Mouse (Mus musculus) cerebellum, postnatal 25 days (tissue): ENCODE measurements around the gene Fbxo41.
"Not testable (repeated sequence)": the region's sequence is repeated elsewhere in the genome, so short reads cannot be mapped to it uniquely, and the experiment has no call there.

Experiments
- DNase-seq, 2 experiments: peaks; one replicate each; pipeline ENCODE4 v3.0.0; 2021; ENCODE audit warnings: mixed read lengths in 2 of 2

Gene Fbxo41

GRCm38 (mm10) chr6:85490252-85490651, 12.5 kb downstream of the Fbxo41 start:
- no peak for DNase-seq

DNA sequence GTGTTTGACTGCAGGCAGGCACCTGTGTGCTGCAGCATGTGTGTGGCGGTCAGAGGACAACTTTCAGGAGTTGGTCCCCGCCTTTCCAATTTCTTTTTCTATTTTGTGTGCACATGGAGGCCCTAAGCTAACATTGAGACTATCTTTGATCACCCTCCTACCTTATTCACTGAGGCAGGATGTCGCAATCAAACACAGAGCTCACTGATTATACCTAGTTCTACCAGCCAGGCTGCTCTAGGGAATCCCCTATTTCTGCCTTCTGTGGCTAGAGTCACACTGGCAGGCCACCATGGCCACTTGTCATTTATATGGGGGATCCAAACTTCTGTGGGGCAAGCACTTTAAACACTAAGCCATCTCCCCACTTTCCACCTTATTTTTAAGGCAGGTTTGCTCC, 13.1 kb downstream of the Fbxo41 start:
- DNase-seq = no peak

GRCm38 (mm10) chr6:85488510-85488909, 14.3 kb downstream of the Fbxo41 start:
- DNase-seq = no peak

DNA sequence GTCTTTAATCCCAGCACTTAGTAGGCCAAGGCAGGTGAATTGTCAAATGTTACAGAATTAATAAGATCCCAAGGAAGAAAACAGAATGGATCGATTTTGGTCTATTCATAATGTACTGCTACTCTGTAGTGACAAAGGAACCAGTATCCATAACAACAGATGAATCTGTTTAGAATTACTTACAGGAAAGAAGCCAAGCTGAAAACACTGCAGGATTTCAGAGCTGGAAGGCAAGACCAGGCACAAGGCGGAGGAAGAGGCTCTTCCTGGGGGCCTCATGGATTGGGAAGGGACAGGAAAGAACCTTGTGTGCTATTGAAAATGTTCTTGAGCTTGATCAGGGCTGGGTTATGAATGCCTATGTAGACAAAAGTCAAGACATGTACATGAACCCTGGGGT, 17.1 kb downstream of the Fbxo41 start:
- no peak for DNase-seq

DNA sequence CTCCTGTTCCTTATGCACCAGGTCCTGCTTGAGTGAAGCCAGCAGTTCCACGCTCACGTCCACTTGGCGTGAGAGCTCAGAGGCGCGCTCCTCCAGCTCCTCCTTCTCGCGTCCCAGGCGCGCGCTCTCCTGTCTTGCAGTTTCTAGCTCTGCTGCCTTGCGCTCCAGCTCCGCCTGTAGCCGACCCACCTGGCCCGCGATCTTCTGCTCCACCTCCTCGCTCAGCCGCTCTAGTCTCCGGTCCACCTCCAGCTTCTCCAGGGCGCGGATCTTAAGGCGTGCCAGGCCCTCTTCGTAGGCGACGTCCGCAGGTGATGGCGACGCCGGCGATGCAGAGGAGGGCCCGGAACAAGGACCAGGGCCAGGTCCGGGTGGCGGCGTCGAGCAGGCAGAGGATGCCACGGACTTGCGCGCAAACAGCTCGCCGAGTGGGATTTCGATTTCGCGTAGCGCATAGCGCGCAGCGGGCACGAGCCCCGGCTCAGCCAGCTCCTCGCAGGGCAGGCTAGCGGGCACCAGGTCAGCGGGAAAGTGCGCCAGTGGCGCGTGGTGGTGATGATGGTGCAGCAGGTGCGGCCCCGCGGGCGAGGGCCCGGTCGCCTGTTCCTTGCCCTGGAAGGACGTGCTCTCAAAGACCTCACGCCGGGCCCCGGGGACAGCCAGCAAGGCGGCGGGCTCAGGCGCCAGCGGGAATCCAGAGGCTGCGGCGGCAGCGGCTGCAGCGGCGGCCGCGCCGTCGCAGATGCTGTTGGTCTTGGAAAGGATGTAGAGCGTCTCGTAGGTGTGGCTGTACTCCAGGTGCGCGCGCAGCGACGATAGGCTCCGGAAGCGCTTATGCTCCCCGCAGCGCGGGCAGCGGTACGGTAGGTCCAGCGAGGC, 18.7 kb downstream of the Fbxo41 start:
- DNase-seq = peak; percentile 69 to 71

DNA sequence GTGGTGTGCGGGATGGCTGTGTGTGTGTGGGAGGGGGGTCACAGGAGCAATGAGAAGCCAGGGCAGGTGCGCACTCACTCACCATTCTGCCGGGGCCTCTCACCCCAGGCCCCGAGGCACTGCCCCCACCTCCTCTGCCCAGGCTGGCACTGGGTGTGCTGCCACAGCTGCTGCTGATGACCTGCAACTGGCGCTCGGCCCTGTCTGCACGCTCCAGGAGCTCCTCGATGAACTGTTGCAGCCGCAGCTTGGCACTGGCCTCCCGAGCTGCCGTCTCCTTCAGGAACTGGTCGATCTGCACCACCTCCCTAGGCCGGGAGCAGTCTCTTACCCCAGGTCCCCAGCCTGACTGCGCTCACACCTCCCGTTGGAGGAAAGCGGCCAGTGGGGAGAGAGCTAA, 22.1 kb downstream of the Fbxo41 start:
- peak in 1 of 2 experiments; percentile 23 for DNase-seq

GRCm38 (mm10) chr6:85479979-85480378, 22.8 kb downstream of the Fbxo41 start:
- DNase-seq = no peak

- no peak for DNase-seq
Measured at GRCm38 (mm10) chr6:85478416-85478815, 24.4 kb downstream of the Fbxo41 start.

GRCm38 (mm10) chr6:85477366-85477917, 25.4 kb downstream of the Fbxo41 start:
- DNase-seq = peak; percentile 49 to 64

GRCm38 (mm10) chr6:85475581-85475980, 27.2 kb downstream of the Fbxo41 start:
- no peak for DNase-seq

- no peak for DNase-seq
Measured at GRCm38 (mm10) chr6:85472542-85472941, 30.3 kb downstream of the Fbxo41 start.

- peak; percentile 33 to 51 for DNase-seq
Measured at GRCm38 (mm10) chr6:85471962-85472361, 30.8 kb downstream of the Fbxo41 start.

- peak in 1 of 2 experiments; percentile 39 for DNase-seq
Measured at GRCm38 (mm10) chr6:85469660-85470430, 32.9 kb downstream of the Fbxo41 start.

GRCm38 (mm10) chr6:85465381-85465780, 37.4 kb downstream of the Fbxo41 start:
- DNase-seq = peak; percentile 27 to 54

- no peak for DNase-seq
Measured at GRCm38 (mm10) chr6:85459621-85460020, 43.2 kb downstream of the Fbxo41 start.

DNA sequence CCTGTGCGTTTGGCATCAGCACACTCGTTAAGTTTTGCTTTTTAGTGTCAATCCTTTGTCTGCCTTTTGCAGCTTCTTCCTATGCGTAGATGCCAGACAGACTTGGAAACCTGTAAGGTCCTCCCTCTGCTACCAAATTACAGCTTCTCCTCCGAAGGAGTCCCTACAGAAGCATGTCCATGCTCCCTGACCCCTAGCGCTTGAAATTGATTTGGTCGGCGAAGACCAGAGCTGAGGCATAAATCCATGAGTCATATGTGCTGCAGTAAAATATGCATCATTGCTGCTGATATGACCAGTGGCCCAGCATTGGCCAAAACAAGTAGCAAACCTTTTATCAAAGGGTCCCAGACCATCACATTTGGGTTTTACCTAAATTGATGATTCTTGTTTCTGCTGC, 50.0 kb downstream of the Fbxo41 start:
- no peak for DNase-seq

- DNase-seq = no peak
Measured at GRCm38 (mm10) chr6:85452411-85452665, 50.5 kb downstream of the Fbxo41 start.

GRCm38 (mm10) chr6:85451664-85452410, 51.0 kb downstream of the Fbxo41 start, which contains the start of gene Pradc1:
Pradc1 (minus strand) TSS chr6:85451970.
- DNase-seq = peak; percentile 97 to 98

GRCm38 (mm10) chr6:85450697-85451663, 51.8 kb downstream of the Fbxo41 start, which contains the start of gene Cct7:
Cct7 (plus strand) TSS chr6:85451514.
- peak; percentile 97 to 99 for DNase-seq

DNA sequence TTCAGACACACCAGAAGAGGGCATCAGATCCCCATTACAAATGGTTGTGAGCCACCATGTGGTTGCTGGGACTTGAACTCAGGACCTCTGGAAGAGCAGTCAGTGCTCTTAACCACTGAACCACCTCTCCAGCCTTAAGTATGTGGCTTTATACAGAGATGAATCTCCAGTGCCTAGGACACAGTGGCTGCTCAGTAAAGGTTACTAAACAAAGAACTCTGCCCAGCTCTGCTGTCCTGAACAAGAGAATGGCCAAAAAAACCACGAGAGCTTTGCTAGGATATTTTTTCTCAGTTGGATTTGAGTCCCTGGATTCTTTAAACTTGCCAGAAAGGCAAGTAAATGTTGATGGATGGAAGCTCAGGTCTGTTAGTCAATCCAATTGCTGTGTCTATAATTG, 52.7 kb downstream of the Fbxo41 start:
- not testable (repeated sequence) for DNase-seq

DNA sequence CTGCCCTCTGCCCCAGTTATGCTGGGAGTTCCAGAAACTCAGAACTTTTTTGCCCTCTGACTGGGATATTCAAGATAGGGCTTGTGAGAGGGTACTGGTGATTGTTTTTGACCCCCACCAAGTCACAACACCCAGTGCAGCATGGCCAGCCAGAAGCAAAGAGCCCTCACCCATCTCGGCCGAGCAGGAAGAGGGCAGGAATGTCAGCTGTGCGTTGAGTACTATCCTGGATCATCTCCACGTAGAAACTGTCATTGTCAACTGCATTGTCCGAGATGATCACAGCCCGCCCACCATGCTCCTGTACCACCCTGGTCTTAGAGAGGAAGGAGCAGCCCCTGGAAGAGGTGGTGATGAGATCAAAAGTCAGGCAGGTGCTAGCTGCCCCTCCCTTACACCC, 55.4 kb downstream of the Fbxo41 start:
- DNase-seq = no peak

GRCm38 (mm10) chr6:85445286-85445685, 57.5 kb downstream of the Fbxo41 start:
- no peak for DNase-seq
